Mouse (Mus musculus) intestine, embryonic 14.5 days (tissue): ENCODE results near the gene Vmn2r91. TPM values are rescaled to one million over a fixed set of nuclear protein-coding genes. Genes with fewer than 3 reads are reported as not detected.
"Not testable (repeated sequence)": the region's sequence is repeated elsewhere in the genome, so short reads cannot be mapped to it uniquely, and the experiment has no call there.

ENCODE experiments used
- ATAC-seq: fragments of 200-750 bp; cut with Nextera tagmentation; replicated peaks from 2 replicates; pipeline ENCODE4 v1.8.0; 2017; ENCODE audit warnings: low read depth, moderate number of reproducible peaks, moderate TSS enrichment, moderate library complexity; ENCODE audit not compliant: low FRiP score, low TSS enrichment
- DNase-seq: peaks from one replicate; pipeline ENCODE4 v3.0.0-alpha.2; 2018; ENCODE audit warnings: low spot score
- H3K27ac ChIP-seq: fragments of 300-500 bp; sonication (generic); 2 replicates; pipeline ENCODE4 v1.5.1; 2014; ENCODE audit warnings: low read depth, mild to moderate bottlenecking, control low read depth
- H3K27me3 ChIP-seq: fragments of 300-500 bp; sonication (generic); replicated peaks from 2 replicates; pipeline ENCODE4 v1.6.1; 2014; ENCODE audit warnings: low read length, control low read depth; ENCODE audit not compliant: control insufficient read depth, insufficient read depth
- H3K36me3 ChIP-seq: fragments of 300-500 bp; sonication (generic); 2 replicates; pipeline ENCODE4 v1.6.1; 2014; ENCODE audit warnings: low read length, control low read depth; ENCODE audit not compliant: control insufficient read depth, insufficient read depth
- H3K4me1 ChIP-seq: fragments of 300-500 bp; sonication (generic); replicated peaks from 2 replicates; pipeline ENCODE4 v1.6.1; 2014; ENCODE audit warnings: low read length, control low read depth, mixed read lengths; ENCODE audit not compliant: control insufficient read depth, insufficient read depth
- H3K4me2 ChIP-seq: fragments of 300-500 bp; sonication (generic); 2 replicates; pipeline ENCODE4 v1.6.1; 2014; ENCODE audit warnings: low read length
- H3K4me3 ChIP-seq: fragments of 300-500 bp; sonication (generic); 2 replicates; pipeline ENCODE4 v1.5.1; 2014; ENCODE audit warnings: low read depth, low read length, control low read depth, mixed read lengths
- H3K9ac ChIP-seq: fragments of 300-500 bp; sonication (generic); 2 replicates; pipeline ENCODE4 v1.6.1; 2014; ENCODE audit warnings: mild to moderate bottlenecking, low read length
- H3K9me3 ChIP-seq: fragments of 300-500 bp; sonication (generic); 2 replicates; pipeline ENCODE4 v1.6.1; 2016; ENCODE audit warnings: low read length, control low read depth; ENCODE audit not compliant: control insufficient read depth
- WGBS: fragments of 180-500 bp; shearing (Covaris S2); extraction: QIAGEN DNeasy Blood & Tissue Kit; methylation state at CpG from one replicate; pipeline ENCODE4 v1.1.7; 2014; 5-methylcytosine and 5-hydroxymethylcytosine counted together
- polyA plus RNA-seq: library from polyadenylated mRNA; unstranded; fragments of >200 nt; fragmentation: Nextera tagmentation; extraction: Ambion mirVana; gene quantifications from 2 replicates; pipeline ENCODE4 v1.2.1, GENCODE M21; 2014

Vmn2r91 gene
- polyA plus RNA-seq, result not detected in 2 replicates

DNA sequence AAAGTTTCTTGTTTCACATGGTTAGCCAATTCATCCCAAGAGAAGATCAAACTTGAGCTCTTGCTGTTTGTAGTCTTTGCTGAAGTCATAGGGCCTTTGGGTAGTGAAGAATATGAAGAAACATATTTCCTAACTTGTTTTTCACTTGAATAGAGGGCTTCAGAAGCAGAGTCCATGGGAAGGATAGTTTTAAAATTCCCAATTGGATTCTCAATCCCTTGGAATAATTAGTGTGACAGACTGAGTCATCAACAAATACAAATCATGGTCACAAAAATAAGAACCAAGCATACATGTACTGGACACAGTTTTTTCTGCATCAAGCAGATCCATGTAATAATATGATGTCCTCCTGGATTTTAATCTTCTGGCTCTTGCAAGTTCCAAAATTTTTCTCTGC is at the start of gene Vmn2r91:
Vmn2r91 (plus strand) TSS at position 301 of the 400 bp plus-strand sequence.
- not testable (repeated sequence) for DNase-seq, H3K4me3 ChIP-seq, H3K36me3 ChIP-seq, H3K9ac ChIP-seq, H3K27me3 ChIP-seq, ATAC-seq, H3K4me2 ChIP-seq, H3K27ac ChIP-seq, H3K4me1 ChIP-seq, H3K9me3 ChIP-seq

DNA sequence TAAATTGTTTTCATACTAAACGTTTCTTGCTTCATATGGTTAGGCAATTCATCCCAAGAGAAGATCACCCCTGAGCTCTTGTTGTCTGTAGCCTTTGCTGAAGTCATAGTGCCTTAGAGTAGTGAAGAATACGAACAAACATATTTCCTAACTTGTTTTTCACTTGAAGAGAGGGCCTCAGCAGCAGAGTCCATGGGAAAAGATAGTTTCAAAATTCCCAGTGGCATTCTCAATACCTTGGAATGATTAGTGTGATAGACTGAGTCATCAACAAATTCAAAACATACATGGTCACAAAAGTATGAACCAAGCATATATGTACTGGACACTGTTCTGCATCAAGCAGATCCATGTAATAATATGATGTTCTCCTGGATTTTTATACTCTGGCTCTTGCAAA is 35.7 kb upstream of the Vmn2r91 start, which contains the start of gene Vmn2r124:
Vmn2r124 (plus strand) TSS at position 301 of the 400 bp plus-strand sequence.
- Histone ChIP-seq H3K4me1 (no peaks in the 10 kb centered on the region), H3K4me2 (no peak within 1 kb of the TSS), H3K36me3 (no peaks in the 10 kb centered on the region), H3K4me3 (no peak within 1 kb of the TSS), H3K9ac (no peak within 1 kb of the TSS), H3K27me3 (no peaks in the 10 kb centered on the region), H3K9me3 (no peaks in the 10 kb centered on the region), H3K27ac (no peak within 1 kb of the TSS)
- ATAC-seq (no peak), DNase-seq (no peak)
- WGBS, result 53% methylated on average over 2 of the region's 2 CpGs

DNA sequence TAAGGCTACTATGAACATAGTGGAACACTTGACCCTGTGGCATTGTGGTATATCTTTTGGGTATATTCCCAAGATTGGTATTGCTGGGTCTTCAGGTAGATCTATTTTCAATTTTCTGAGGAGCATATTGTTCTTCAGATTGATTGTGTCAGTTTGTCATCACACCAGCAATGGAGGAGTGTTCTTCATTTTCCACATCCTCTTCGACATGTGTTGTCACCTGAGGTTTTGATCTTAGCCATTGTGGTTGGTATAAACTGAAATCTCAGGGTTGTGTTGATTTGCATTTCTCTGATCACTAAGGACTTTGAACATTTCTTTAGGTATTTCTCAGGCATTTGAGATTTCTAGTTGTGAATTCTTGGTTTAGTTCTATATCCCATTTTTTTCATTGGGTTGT is 10.8 kb downstream of the Vmn2r91 start:
- ATAC-seq, H3K4me2 ChIP-seq, H3K27ac ChIP-seq, DNase-seq, H3K4me1 ChIP-seq, H3K9me3 ChIP-seq, H3K27me3 ChIP-seq, H3K4me3 ChIP-seq, H3K9ac ChIP-seq, H3K36me3 ChIP-seq: not testable (repeated sequence)
- WGBS, result 67% methylated on average over 1 of the region's 1 CpGs

DNA sequence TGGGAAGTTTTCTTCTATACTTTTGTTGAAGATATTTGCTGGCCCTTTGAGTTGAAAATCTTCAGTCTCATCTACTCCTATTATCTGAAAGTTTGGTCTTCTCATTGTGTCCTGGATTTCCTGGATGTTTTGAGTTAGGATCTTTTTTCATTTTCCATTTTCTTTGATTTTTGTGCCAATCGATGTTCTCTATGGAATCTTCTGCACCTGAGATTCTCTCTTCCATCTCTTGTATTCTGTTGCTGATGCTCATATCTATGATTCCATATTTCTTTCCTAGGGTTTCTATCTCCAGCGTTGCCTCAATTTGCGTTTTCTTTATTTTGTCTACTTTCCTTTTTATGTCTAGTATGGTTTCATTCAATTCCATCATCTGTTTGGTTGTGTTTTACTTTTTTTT is 17.4 kb downstream of the Vmn2r91 start:
- not testable (repeated sequence) for H3K27ac ChIP-seq, H3K9ac ChIP-seq, H3K36me3 ChIP-seq, DNase-seq, H3K27me3 ChIP-seq, H3K4me1 ChIP-seq, H3K4me3 ChIP-seq, H3K9me3 ChIP-seq, ATAC-seq, H3K4me2 ChIP-seq
- WGBS, result 92% methylated on average over 3 of the region's 3 CpGs

DNA sequence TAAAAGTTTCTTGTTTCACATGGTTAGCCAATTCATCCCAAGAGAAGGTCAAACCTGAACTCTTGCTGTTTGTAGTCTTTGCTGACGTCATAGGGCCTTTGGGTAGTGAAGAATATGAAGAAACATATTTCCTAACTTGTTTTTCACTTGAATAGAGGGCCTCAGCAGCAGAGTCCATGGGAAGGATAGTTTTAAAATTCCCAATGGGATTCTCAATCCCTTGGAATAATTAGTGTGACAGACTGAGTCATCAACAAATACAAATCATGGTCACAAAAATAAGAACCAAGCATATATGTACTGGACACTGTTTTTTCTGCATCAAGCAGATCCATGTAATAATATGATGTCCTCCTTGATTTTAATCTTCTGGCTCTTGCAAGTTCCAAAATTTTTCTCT is 66.8 kb downstream of the Vmn2r91 start, which contains the start of gene Vmn2r92:
Vmn2r92 (plus strand) TSS at position 301 of the 400 bp plus-strand sequence.
- not testable (repeated sequence) for H3K9ac ChIP-seq, H3K27me3 ChIP-seq, DNase-seq, H3K4me1 ChIP-seq, H3K36me3 ChIP-seq, H3K4me2 ChIP-seq, H3K4me3 ChIP-seq, H3K27ac ChIP-seq, ATAC-seq, H3K9me3 ChIP-seq
- 65% methylated on average over 1 of the region's 1 CpGs for WGBS

DNA sequence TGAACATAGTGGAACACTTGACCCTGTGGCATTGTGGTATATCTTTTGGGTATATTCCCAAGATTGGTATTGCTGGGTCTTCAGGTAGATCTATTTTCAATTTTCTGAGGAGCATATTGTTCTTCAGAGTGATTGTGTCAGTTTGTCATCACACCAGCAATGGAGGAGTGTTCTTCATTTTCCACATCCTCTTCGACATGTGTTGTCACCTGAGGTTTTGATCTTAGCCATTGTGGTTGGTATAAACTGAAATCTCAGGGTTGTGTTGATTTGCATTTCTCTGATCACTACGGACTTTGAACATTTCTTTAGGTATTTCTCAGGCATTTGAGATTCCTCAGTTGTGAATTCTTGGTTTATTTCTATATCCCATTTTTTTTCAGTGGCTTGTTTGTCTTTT is 76.4 kb downstream of the Vmn2r91 start:
- H3K27ac ChIP-seq, H3K9me3 ChIP-seq, ATAC-seq, H3K4me3 ChIP-seq, H3K4me1 ChIP-seq, H3K36me3 ChIP-seq, H3K4me2 ChIP-seq, H3K9ac ChIP-seq, H3K27me3 ChIP-seq, DNase-seq: not testable (repeated sequence)
- 72% methylated on average over 2 of the region's 2 CpGs for whole genome bisulfite sequencing

Other genes with a start within 250 kb of the Vmn2r91 start
- gene Has1, start 229.8 kb upstream of the Vmn2r91 start, polyA plus RNA-seq, result 1.8 TPM in 2 replicates
- 0.13 TPM in 1 of 2 replicates, not detected in the other for gene Fpr1, start 201.1 kb upstream of the Vmn2r91 start, polyA plus RNA-seq
- 0.38 TPM in 1 of 2 replicates, not detected in the other for gene Fpr2, start 197.2 kb upstream of the Vmn2r91 start, polyA plus RNA-seq
- not detected in 2 replicates for gene Fpr3, start 197.2 kb upstream of the Vmn2r91 start, polyA plus RNA-seq
- gene Fpr-rs4, start 63.3 kb upstream of the Vmn2r91 start, polyA plus RNA-seq, result not detected in 2 replicates
- gene Vmn2r124, start 35.6 kb upstream of the Vmn2r91 start, polyA plus RNA-seq, result not detected in 2 replicates
- gene Vmn2r92, start 66.9 kb downstream of the Vmn2r91 start, polyA plus RNA-seq, result not detected in 2 replicates
- not detected in 2 replicates for gene Vmn2r94, start 192.7 kb downstream of the Vmn2r91 start, polyA plus RNA-seq
- gene Vmn2r93, start 213.1 kb downstream of the Vmn2r91 start, polyA plus RNA-seq, result not detected in 2 replicates